In genomic region chr5:143666015-143666414, GRCm38 (mm10) we compare ENCODE assay signal across 29 mouse cellular contexts. TPM values are rescaled to one million over a fixed set of nuclear protein-coding genes. Genes with fewer than 3 reads are reported as not detected.
DNase-seq lines count a peak whose midpoint lies in the region; ATAC-seq and TF ChIP-seq lines count a peak whose summit lies in the region.
"Had no signal": no experiment of that assay in that cellular context is flagged by ENCODE, and none has a peak within 500 bp of the region (broad histone marks: within the 10 kb centered on the region; RNA-seq: fewer than 3 reads in every experiment).

No protein-coding gene starts in this region.

- no peak for ATAC-seq in heart, postnatal 0 days (ENCODE audit: insufficient read depth, low read depth)
- ATAC-seq in liver, embryonic 11.5 days (replicated peaks; ENCODE audit: low FRiP score) = peak; percentile 75
- peak; percentile 83 for ATAC-seq in liver, embryonic 16.5 days (ENCODE audit: low read depth)
- ATAC-seq: forebrain, embryonic 15.5 days; intestine, embryonic 16.5 days; midbrain, embryonic 16.5 days had no signal

- H3K4me2 ChIP-seq in heart, postnatal 0 days (ENCODE audit: low read depth, low read length) = no peak overlapping the region
- no peak overlapping the region for H3K4me2 ChIP-seq in liver, embryonic 11.5 days
- H3K4me2 ChIP-seq in liver, embryonic 16.5 days (ENCODE audit: low read depth, low read length) = no peak overlapping the region
- H3K4me2 ChIP-seq: forebrain, embryonic 15.5 days; heart, embryonic 13.5 days; hindbrain, embryonic 13.5 days; limb, embryonic 15.5 days; neural tube, embryonic 12.5 days had no signal

- H3K9me3 ChIP-seq in heart, postnatal 0 days (replicated peaks; ENCODE audit: control insufficient read depth, low read length) = no peaks in the 10 kb centered on the region
- no peaks in the 10 kb centered on the region for H3K9me3 ChIP-seq in liver, embryonic 11.5 days (ENCODE audit: control insufficient read depth, low read length)
- no peaks in the 10 kb centered on the region for H3K9me3 ChIP-seq in liver, embryonic 16.5 days (replicated peaks; ENCODE audit: control insufficient read depth, low read length)
- H3K9me3 ChIP-seq: forebrain, embryonic 15.5 days; heart, embryonic 13.5 days; hindbrain, embryonic 13.5 days; limb, embryonic 10.5 days; limb, embryonic 15.5 days; midbrain, embryonic 10.5 days; neural tube, embryonic 12.5 days had no signal

- no peak for DNase-seq in heart, postnatal 0 days (ENCODE audit: low spot score)
- no peak for DNase-seq in heart, postnatal 14 days
- DNase-seq in liver, embryonic 11.5 days (ENCODE audit: low spot score) = no peak
- no peak for DNase-seq in embryo, embryonic 10.5 days (ENCODE audit: low spot score)
- no peak for DNase-seq in lung, adult 2 months
- DNase-seq in thymus, postnatal 0 days (ENCODE audit: low spot score) = no peak
- DNase-seq: adrenal gland, postnatal 14 days; cerebellum, adult 18-20 months; cerebellum, postnatal 10 days; gastrocnemius, postnatal 36 days; heart, postnatal 36 days; kidney, adult 8-10 months; kidney, postnatal 10 days; layer of hippocampus, postnatal 36 days; right cerebral cortex, adult 18-20 months; thymus, adult 18-20 months; thymus, postnatal 4 days had no signal

- TF ChIP-seq POLR2A in lung, adult 2 months (IDR thresholded peaks at IDR 0.05; ENCODE audit: borderline replicate concordance, extremely low read depth, low read depth, low read length) = no peak

- 0 out of 2 replicates have a peak overlapping the region, but pooled peaks have one; percentile 12 for H3K27ac ChIP-seq in heart, postnatal 0 days (ENCODE audit: low read depth)
- H3K27ac ChIP-seq in liver, embryonic 11.5 days (ENCODE audit: low read depth, low read length) = no peak overlapping the region
- 0 out of 2 replicates have a peak overlapping the region, but pooled peaks have one; percentile 42 for H3K27ac ChIP-seq in liver, embryonic 16.5 days (ENCODE audit: low read length)
- H3K27ac ChIP-seq: forebrain, embryonic 15.5 days; heart, embryonic 13.5 days; hindbrain, embryonic 13.5 days; limb, embryonic 10.5 days; macrophage; midbrain, embryonic 10.5 days; neural tube, embryonic 12.5 days; stomach, postnatal 0 days had no signal

- intact Hi-C loops in heart, postnatal 14 days (cut with DNase I) = no loop called here

- H3K4me3 ChIP-seq in heart, postnatal 0 days (ENCODE audit: low read depth, low read length) = no peak overlapping the region
- no peak overlapping the region for H3K4me3 ChIP-seq in liver, embryonic 11.5 days (ENCODE audit: low read depth, low read length)
- H3K4me3 ChIP-seq in liver, embryonic 16.5 days (ENCODE audit: low read depth, low read length) = no peak overlapping the region
- no peak overlapping the region for H3K4me3 ChIP-seq in lung, adult 2 months (replicated peaks; ENCODE audit: extremely low read depth, low read depth, low read length)
- H3K4me3 ChIP-seq: forebrain, embryonic 15.5 days; heart, embryonic 13.5 days; hindbrain, embryonic 13.5 days; limb, embryonic 10.5 days; limb, embryonic 15.5 days; midbrain, embryonic 10.5 days; neural tube, embryonic 12.5 days had no signal

- TF ChIP-seq EP300 in heart, postnatal 0 days (IDR thresholded peaks at IDR 0.05; ENCODE audit: low read depth) = no peak

- no peaks in the 10 kb centered on the region for H3K36me3 ChIP-seq in heart, postnatal 0 days (replicated peaks; ENCODE audit: control insufficient read depth, insufficient read depth, low read length)
- no peaks in the 10 kb centered on the region for H3K36me3 ChIP-seq in liver, embryonic 11.5 days (ENCODE audit: control insufficient read depth, insufficient read depth, low read length)
- H3K36me3 ChIP-seq in liver, embryonic 16.5 days (ENCODE audit: control insufficient read depth, insufficient read depth) = no peaks in the 10 kb centered on the region
- H3K36me3 ChIP-seq: forebrain, embryonic 15.5 days; heart, embryonic 13.5 days; hindbrain, embryonic 13.5 days; limb, embryonic 10.5 days; limb, embryonic 15.5 days; midbrain, embryonic 10.5 days; neural tube, embryonic 12.5 days had no signal

- H3K9ac ChIP-seq in heart, postnatal 0 days (replicated peaks; ENCODE audit: low read depth, low read length) = no peak overlapping the region
- no peak overlapping the region for H3K9ac ChIP-seq in liver, embryonic 11.5 days (ENCODE audit: low read depth, low read length)
- H3K9ac ChIP-seq in liver, embryonic 16.5 days (ENCODE audit: low read depth, low read length) = no peak overlapping the region
- H3K9ac ChIP-seq: forebrain, embryonic 15.5 days; heart, embryonic 13.5 days; hindbrain, embryonic 13.5 days; limb, embryonic 15.5 days; neural tube, embryonic 12.5 days had no signal

- H3K27me3 ChIP-seq in heart, postnatal 0 days (ENCODE audit: control insufficient read depth, insufficient read depth, low read length) = no peaks in the 10 kb centered on the region
- H3K27me3 ChIP-seq in liver, embryonic 11.5 days (replicated peaks; ENCODE audit: control insufficient read depth, insufficient read depth, low read length) = no peaks in the 10 kb centered on the region
- no peaks in the 10 kb centered on the region for H3K27me3 ChIP-seq in liver, embryonic 16.5 days (ENCODE audit: control insufficient read depth, insufficient read depth, low read depth, low read length)
- H3K27me3 ChIP-seq: forebrain, embryonic 15.5 days; heart, embryonic 13.5 days; hindbrain, embryonic 13.5 days; limb, embryonic 15.5 days; neural tube, embryonic 12.5 days had no signal

- WGBS in heart, postnatal 0 days = 71% methylated on average over 1 of the region's 1 CpGs
- 69% methylated on average over 1 of the region's 1 CpGs for WGBS in liver, embryonic 11.5 days
- WGBS in liver, embryonic 16.5 days (ENCODE audit: insufficient replicate concordance) = 24% methylated on average over 1 of the region's 1 CpGs
- WGBS in lung, adult 2 months = 60% methylated on average over 1 of the region's 1 CpGs

- no peak for TF ChIP-seq CTCF in heart, postnatal 0 days (IDR thresholded peaks at IDR 0.05; ENCODE audit: low read depth)
- no peak for TF ChIP-seq CTCF in lung, adult 2 months (IDR thresholded peaks at IDR 0.05; ENCODE audit: insufficient read depth, low read length)

- peaks cover 67% of the 10 kb centered on the region for H3K4me1 ChIP-seq in heart, postnatal 0 days (ENCODE audit: control insufficient read depth, insufficient read depth)
- peaks cover 23% of the 10 kb centered on the region for H3K4me1 ChIP-seq in liver, embryonic 11.5 days (replicated peaks; ENCODE audit: control insufficient read depth, insufficient read depth, low read length)
- H3K4me1 ChIP-seq in liver, embryonic 16.5 days (ENCODE audit: control insufficient read depth, low read depth, low read length) = peaks cover 21% of the 10 kb centered on the region
- H3K4me1 ChIP-seq in lung, adult 2 months (ENCODE audit: control insufficient read depth, insufficient read depth, low read length) = peaks cover 35% of the 10 kb centered on the region
- H3K4me1 ChIP-seq: forebrain, embryonic 15.5 days; hindbrain, embryonic 13.5 days; neural tube, embryonic 12.5 days had no signal

RNA-seq across cellular contexts. Expression of gene Cyth3, which starts 43.8 kb away (rescaled TPM):
- total RNA-seq in heart, postnatal 0 days (2014; rRNA removed; ENCODE audit: low replicate concordance) = 84.1 and 115 TPM in 2 replicates
- polyA plus RNA-seq in heart, postnatal 0 days (2015; fragmentation: Nextera tagmentation; extraction: Ambion mirVana) = 42.8 and 45.2 TPM in 2 replicates
- 10 to 100 TPM; 62.2 to 66.8 TPM for total RNA-seq in heart, postnatal 14 days (2021)
- polyA plus RNA-seq in liver, embryonic 11.5 days (2014; fragmentation: Nextera tagmentation; extraction: Ambion mirVana) = 62.8 and 64.5 TPM in 2 replicates
- polyA plus RNA-seq in liver, embryonic 16.5 days (2015; fragmentation: Nextera tagmentation; extraction: Ambion mirVana) = 34.7 and 35.9 TPM in 2 replicates
- polyA plus RNA-seq in lung, adult 2 months (2012; rRNA removed) = 123 and 152 TPM in 2 replicates
- polyA plus RNA-seq in thymus, postnatal 0 days (2015; fragmentation: Nextera tagmentation; extraction: Ambion mirVana) = 13.8 and 17.2 TPM in 2 replicates
